Mouse (Mus musculus) layer of hippocampus, postnatal 25 days (tissue): ENCODE data around the gene Klf6. TPM values are rescaled to one million over a fixed set of nuclear protein-coding genes. Genes with fewer than 3 reads are reported as not detected.
A peak's percentile ranks its signal among the peaks of the same experiment; 100 is the strongest.

ENCODE experiments used
- DNase-seq, 2 experiments: peaks; one replicate each; pipeline ENCODE4 v3.0.0; 2022; ENCODE audit warnings: mixed read lengths in 2 of 2, low spot score in 1 of 2; ENCODE audit errors: extremely low spot score in 1 of 2
- total RNA-seq, 2 experiments: library from RNA; stranded (reverse); gene quantifications; 2 replicates each; pipeline ENCODE4 v1.2.3; 2021

Gene Klf6
- 10 to 100 TPM; 28.4 to 30.7 TPM for total RNA-seq

- DNase-seq, result peak; percentile 95 to 99
These were observed at the start of gene Klf6 for GRCm38 (mm10) chr13:5861157-5862002. Gene Klf6 (plus strand): TSS chr13:5861482.

GRCm38 (mm10) chr13:5813433-5813832, 47.8 kb upstream of the Klf6 start:
- DNase-seq, result no peak

DNA sequence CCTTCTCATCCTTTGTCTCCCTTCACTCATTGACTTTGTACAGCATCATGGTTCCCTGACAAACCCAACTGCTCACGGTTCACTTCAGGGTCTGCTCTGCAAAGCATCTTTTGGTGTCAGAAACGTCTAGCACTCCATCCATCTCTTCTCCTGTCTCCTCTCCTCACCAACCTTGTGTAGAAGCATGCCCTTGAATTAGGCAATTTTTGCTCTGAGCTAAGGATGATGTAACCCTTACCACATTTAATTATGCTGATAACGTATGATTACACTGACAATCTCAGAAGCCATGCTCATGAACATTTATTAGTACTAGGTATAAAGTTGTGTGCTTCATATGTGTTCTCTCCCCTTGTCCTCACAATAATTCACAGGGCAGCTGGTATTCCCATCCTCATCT, 44.0 kb upstream of the Klf6 start:
- no peak for DNase-seq

GRCm38 (mm10) chr13:5819173-5819572, 42.1 kb upstream of the Klf6 start:
- DNase-seq, result no peak

GRCm38 (mm10) chr13:5822586-5822985, 38.7 kb upstream of the Klf6 start:
- DNase-seq, result no peak

- no peak for DNase-seq
These were observed 38.1 kb upstream of the Klf6 start for GRCm38 (mm10) chr13:5823150-5823549.

GRCm38 (mm10) chr13:5824189-5824815, 37.0 kb upstream of the Klf6 start:
- no peak for DNase-seq

GRCm38 (mm10) chr13:5826170-5826827, 35.0 kb upstream of the Klf6 start:
- no peak for DNase-seq

DNA sequence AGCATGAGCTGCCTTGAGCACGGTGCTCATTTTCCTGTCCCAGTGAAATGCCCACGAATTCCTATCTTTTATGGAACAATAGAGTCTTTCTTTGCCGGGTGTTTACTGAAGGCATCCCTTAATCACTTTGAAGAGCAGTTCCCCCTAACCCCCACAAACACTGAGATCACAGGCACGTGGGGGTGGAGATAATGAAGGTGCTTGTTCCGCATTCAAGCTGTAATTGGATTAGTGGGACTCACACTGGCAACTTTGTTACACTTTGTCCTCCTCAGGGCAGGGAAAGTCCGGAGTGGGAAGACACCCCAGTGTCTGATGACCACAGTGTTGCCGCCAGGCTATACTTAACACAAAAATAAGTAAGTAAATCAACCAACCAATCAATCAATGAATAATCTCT, 29.3 kb upstream of the Klf6 start:
- no peak for DNase-seq

DNA sequence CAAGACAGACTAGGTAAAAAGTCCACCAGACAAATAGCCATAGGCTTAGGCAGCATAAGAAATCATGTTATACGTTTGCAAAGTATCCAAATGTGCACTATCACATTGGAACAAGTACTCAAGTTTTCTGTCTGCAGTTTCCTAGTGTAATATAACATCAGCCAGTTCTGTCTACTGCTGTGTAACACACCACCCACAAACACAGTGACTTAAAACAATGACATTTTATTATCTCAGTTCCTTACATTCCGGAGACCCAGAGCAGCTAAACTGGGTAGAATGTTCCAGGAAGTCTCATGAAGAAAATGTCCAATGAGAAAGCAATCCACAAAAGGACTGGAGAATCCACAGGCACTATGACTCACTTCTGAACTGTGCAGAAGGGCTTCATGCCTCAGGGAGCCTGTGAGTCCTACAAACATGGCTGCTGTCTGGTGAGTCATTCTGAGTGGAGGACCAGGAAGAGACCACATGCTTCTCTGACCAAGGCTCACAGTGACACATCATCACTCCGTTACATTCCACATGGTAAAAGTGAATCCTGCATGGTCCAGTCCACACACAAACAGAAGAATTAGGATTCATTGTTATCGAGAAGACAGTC, 24.0 kb upstream of the Klf6 start:
- no peak for DNase-seq

GRCm38 (mm10) chr13:5841418-5841817, 19.9 kb upstream of the Klf6 start:
- DNase-seq, result no peak

GRCm38 (mm10) chr13:5842911-5843310, 18.4 kb upstream of the Klf6 start:
- DNase-seq, result no peak

DNA sequence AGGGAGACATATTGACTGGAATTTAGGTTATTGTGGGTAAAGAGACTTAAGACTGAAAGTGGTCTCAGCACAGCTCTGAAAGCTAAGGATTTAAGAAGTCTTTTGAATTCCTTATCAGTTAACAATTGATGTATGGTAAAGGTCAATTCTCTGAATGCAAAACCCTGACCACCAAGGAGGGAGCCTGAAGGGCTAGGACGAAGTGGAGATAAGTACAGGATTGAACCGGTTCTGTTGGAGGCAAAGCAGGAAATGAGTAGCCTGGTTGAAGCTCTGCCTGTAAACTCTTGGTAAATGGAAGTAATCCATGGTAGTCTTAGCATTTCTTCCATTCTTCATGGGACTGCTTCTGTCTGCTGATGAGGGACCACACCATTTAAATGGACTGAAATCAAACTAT, 17.5 kb upstream of the Klf6 start:
- no peak for DNase-seq

GRCm38 (mm10) chr13:5844338-5844737, 16.9 kb upstream of the Klf6 start:
- no peak for DNase-seq

- no peak for DNase-seq
These were observed 16.1 kb upstream of the Klf6 start for GRCm38 (mm10) chr13:5845161-5845590.

DNA sequence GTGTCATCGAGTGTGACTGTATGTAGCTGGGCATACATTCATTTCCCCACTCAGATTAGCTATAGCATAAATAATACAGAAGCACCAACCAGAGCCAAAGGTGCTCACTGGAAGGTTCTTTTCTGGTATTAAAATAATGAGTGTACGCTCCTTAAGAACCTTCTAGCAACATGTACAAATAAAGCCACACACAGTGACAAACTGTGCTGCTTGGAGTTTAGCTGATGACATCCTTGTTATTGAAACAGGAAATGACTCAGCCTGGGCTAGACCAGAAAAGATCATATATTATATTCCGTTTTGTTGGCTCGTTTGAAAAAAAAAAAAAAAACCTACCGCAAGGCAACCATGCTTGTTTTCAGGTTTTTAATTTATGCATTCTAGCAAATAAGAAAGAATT, 15.7 kb upstream of the Klf6 start:
- no peak for DNase-seq

DNA sequence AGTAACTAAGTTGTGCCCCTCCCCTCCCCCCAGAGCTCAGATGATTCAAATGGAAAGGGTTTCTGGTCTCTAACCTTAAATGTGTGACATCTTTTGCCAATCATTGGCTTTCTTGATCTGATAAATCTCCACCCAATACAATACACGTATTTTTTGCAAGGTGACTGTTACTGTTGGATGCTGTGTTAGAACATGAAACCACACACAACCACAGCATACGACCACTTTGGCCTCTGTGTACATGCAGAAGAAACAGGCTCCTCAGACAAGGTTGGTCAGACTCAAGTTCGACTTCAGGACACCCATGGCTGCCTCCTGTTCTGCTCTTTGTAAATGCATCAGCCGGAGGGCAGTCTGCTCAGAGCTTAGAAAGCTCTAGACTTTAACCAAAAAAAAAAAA, 14.4 kb upstream of the Klf6 start:
- DNase-seq, result no peak

DNA sequence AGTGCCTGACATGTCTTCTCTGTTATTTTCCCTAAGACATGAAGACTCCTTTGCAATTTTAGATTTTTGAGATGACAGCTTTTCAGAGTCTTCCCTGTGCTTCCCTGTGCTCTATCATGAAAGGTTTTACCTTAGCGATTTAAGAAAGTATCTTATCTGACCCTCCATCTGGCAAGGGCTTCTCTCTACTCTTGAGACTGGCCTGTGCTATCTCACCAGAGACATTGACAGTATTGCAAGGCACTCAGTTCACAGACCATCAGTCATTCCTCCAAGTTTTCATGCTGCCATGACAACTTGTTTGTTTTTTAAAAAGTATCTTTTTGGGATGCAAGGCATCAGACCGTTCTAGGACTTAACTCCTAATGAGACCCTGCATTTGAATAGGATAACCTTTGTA, 13.5 kb upstream of the Klf6 start:
- no peak for DNase-seq

DNA sequence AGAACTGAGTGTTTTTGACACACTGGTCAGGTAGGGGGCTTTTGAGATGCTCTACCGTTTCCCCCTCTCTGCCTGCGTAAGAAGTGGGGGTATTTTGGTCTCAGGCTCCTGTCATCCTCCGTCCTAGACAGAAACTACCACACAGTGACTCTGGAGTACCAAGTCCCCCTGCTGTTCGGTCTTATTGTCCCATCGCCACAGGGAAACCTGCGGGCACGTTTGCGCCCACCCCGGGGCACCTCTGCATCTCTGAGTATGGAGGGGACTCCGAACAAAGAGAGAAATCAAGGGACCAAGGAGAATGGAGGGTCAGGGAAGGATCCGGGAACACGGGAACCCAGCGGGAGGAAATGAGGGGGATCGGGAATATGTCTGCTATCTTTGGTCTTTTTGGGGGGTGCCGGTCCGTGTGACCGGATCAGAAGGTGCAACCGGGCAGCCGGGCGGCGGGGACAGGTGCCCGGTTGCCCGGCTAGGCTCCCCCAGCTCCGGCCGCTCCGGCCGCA, 578 bp upstream of the Klf6 start:
- DNase-seq, result peak; percentile 54 to 71

- no peak for DNase-seq
These were observed 832 bp downstream of the Klf6 start for GRCm38 (mm10) chr13:5862003-5862625.
